Mouse (Mus musculus): ENCODE data around the gene Rnf38.

- no peak for TF ChIP-seq CTCF (IDR thresholded peaks at IDR 0.05; ENCODE audit: insufficient read depth, low read depth, low read length)
- no peak for TF ChIP-seq POLR2A (IDR thresholded peaks at IDR 0.05; ENCODE audit: insufficient read depth, low read depth, low read length)
These were observed 10.1 kb downstream of the Rnf38 start for GRCm38 (mm10) chr4:44223444-44223843.

Data from olfactory bulb, adult 2 months (tissue).